Mouse (Mus musculus): ENCODE measurements around the gene Ttc33.

DNA sequence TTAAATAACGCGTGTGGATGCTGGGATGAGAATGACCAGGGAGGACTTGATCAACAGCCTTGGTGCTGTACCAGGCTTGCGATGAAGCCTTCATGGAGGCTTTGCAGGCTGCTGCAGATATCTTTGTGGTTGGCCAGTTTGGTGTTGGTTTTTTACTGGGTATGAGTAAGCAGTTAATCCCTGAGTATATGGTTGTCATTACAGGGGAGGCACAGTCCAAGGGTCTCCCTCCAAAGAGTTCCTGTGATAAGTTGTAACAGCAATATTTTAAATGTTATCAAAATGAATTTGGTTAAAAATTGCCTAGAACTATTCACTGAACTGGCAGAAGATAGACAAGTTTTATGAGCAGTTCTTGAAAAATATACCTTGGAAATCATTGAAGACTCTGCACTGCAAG is 23.8 kb downstream of the Ttc33 start:
- TF ChIP-seq POLR2A (IDR thresholded peaks at IDR 0.05; ENCODE audit: low read depth, low read length) (no peak), CTCF (conservative IDR thresholded peaks at IDR 0.05; ENCODE audit: insufficient read depth, insufficient read length, low read depth, low read length) (no peak)

All from kidney, adult 2 months (tissue).